Comparison of ENCODE assay signal across 10 mouse cellular contexts in the genomic region with DNA sequence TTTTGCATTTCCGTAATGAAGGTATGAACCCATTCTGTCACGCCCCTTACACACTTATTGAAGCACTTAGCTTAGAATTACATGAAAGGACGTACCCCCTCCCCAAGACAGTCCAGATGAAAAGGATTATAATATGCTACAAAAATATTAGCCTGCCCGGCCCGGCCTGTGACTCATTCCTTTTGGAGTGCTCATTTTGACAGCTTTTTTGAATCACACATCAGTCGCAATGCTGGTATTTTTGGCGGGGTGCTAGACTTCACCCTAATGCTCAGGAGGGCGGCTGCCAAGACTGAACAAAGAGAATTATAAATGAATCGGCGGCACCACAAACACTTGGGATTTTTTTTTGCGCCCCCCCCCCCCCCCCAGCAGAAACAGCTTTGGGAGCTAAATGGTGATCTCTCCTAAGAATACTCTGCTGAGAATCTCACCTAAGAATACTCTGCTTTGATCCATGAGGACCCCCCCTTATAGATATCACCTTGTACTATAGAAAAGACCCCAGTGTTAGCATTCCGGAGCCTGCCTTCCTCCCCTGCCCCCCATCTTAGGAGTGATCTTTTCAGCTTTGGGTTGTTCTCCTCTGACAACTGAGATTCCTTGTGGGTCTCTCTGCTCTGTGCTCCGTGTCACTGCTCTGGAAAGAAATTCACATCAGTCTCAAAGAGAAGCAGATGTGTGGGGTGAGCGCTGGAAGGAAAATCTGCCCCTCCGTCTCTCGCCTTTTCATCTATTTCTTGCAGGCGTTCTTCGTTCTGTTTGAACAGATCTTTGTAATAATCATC. TPM values are rescaled to one million over a fixed set of nuclear protein-coding genes. Genes with fewer than 3 reads are reported as not detected.
DNase-seq lines count a peak whose midpoint lies in the region; ATAC-seq and TF ChIP-seq lines count a peak whose summit lies in the region.
"Had no signal": no experiment of that assay in that cellular context is flagged by ENCODE, and none has a peak within 500 bp of the region (broad histone marks: within the 10 kb centered on the region; RNA-seq: fewer than 3 reads in every experiment).

No protein-coding gene starts in this region.

- no peak overlapping the region for H3K27ac ChIP-seq in hindbrain, embryonic 16.5 days (ENCODE audit: low read depth, low read length)
- no peak overlapping the region for H3K27ac ChIP-seq in hindbrain, embryonic 10.5 days
- H3K27ac ChIP-seq in embryonic facial prominence, embryonic 11.5 days (replicated peaks; ENCODE audit: low read depth, low read length), result no peak overlapping the region; the same call in 1 of the 2 replicates
- peak overlapping the region; percentile 2; the same call in 1 of the 2 replicates for H3K27ac ChIP-seq in forebrain, postnatal 0 days (ENCODE audit: low read depth, low read length)
- no peak overlapping the region for H3K27ac ChIP-seq in intestine, embryonic 15.5 days

- H3K9ac ChIP-seq in hindbrain, embryonic 16.5 days (ENCODE audit: low read depth, low read length), result peak overlapping the region; percentile 3; the same call in 1 of the 2 replicates
- no peak overlapping the region for H3K9ac ChIP-seq in embryonic facial prominence, embryonic 11.5 days (replicated peaks; ENCODE audit: low read length)
- no peak overlapping the region for H3K9ac ChIP-seq in forebrain, postnatal 0 days
- no peak overlapping the region for H3K9ac ChIP-seq in intestine, embryonic 15.5 days

- ATAC-seq in hindbrain, embryonic 16.5 days, result peak; percentile 23; the same call in 1 of the 2 replicates
- ATAC-seq in embryonic facial prominence, embryonic 11.5 days (replicated peaks; ENCODE audit: insufficient number of reproducible peaks, low FRiP score, low TSS enrichment, low read depth), result 0 out of 2 replicates have a peak, but pooled peaks have one; percentile 10
- peak; percentile 79 for ATAC-seq in forebrain, postnatal 0 days
- ATAC-seq in intestine, embryonic 15.5 days, result no peak
- ATAC-seq: inflammation-experienced regulatory T-cells, adult 6 months had no signal

- WGBS in hindbrain, embryonic 16.5 days, result 53% methylated on average over 18 of the region's 18 CpGs
- 75% methylated on average over 18 of the region's 18 CpGs for WGBS in hindbrain, embryonic 10.5 days
- 48% methylated on average over 18 of the region's 18 CpGs for WGBS in embryonic facial prominence, embryonic 11.5 days
- WGBS in forebrain, postnatal 0 days, result 24% methylated on average over 18 of the region's 18 CpGs
- 68% methylated on average over 18 of the region's 18 CpGs for WGBS in intestine, embryonic 15.5 days

- peaks cover 8% of the 10 kb centered on the region; the same call in 1 of the 2 replicates for H3K4me1 ChIP-seq in hindbrain, embryonic 16.5 days (ENCODE audit: control insufficient read depth, insufficient read depth, low read depth, low read length)
- 0 out of 2 replicates have a peak, but pooled peaks cover 18% of the 10 kb centered on the region for H3K4me1 ChIP-seq in hindbrain, embryonic 10.5 days (replicated peaks)
- peaks cover 5% of the 10 kb centered on the region for H3K4me1 ChIP-seq in embryonic facial prominence, embryonic 11.5 days (ENCODE audit: control insufficient read depth, insufficient read depth, low read length)
- 0 out of 2 replicates have a peak, but pooled peaks cover 11% of the 10 kb centered on the region for H3K4me1 ChIP-seq in forebrain, postnatal 0 days (ENCODE audit: insufficient read depth)
- peaks cover 6% of the 10 kb centered on the region; the same call in 1 of the 2 replicates for H3K4me1 ChIP-seq in intestine, embryonic 15.5 days (replicated peaks)

- no peaks in the 10 kb centered on the region for H3K36me3 ChIP-seq in hindbrain, embryonic 16.5 days (ENCODE audit: control insufficient read depth, insufficient read depth, low read length)
- peaks cover 5% of the 10 kb centered on the region for H3K36me3 ChIP-seq in hindbrain, embryonic 10.5 days
- H3K36me3 ChIP-seq in embryonic facial prominence, embryonic 11.5 days (replicated peaks; ENCODE audit: control insufficient read depth, insufficient read depth, low read depth, low read length), result no peaks in the 10 kb centered on the region
- no peaks in the 10 kb centered on the region for H3K36me3 ChIP-seq in forebrain, postnatal 0 days (ENCODE audit: insufficient read depth)
- H3K36me3 ChIP-seq in intestine, embryonic 15.5 days, result no peaks in the 10 kb centered on the region
- H3K36me3 ChIP-seq: G1E had no signal

- no peak for TF ChIP-seq CTCF in forebrain, postnatal 0 days (IDR thresholded peaks at IDR 0.05; ENCODE audit: low read depth)

- DNase-seq in hindbrain, embryonic 10.5 days (ENCODE audit: low spot score), result no peak
- DNase-seq in embryonic facial prominence, embryonic 11.5 days (ENCODE audit: low spot score), result peak; percentile 57
- peak; percentile 65 for DNase-seq in forebrain, postnatal 0 days
- DNase-seq in lung, postnatal 4 days, result peak; percentile 29 to 44
- no peak for DNase-seq in kidney, adult 9 months
- no peak for DNase-seq in neural tube, embryonic 10.5 days (ENCODE audit: extremely low spot score, low spot score)

- no peak overlapping the region for H3K4me2 ChIP-seq in hindbrain, embryonic 16.5 days (ENCODE audit: low read length)
- H3K4me2 ChIP-seq in embryonic facial prominence, embryonic 11.5 days (ENCODE audit: low read depth, low read length), result no peak overlapping the region
- peak overlapping the region; percentile 2; the same call in 1 of the 2 replicates for H3K4me2 ChIP-seq in forebrain, postnatal 0 days (ENCODE audit: low read depth)
- no peak overlapping the region for H3K4me2 ChIP-seq in intestine, embryonic 15.5 days (replicated peaks)

- H3K27me3 ChIP-seq in hindbrain, embryonic 16.5 days (replicated peaks; ENCODE audit: control insufficient read depth, insufficient read depth, low read length), result no peaks in the 10 kb centered on the region
- no peaks in the 10 kb centered on the region for H3K27me3 ChIP-seq in hindbrain, embryonic 10.5 days (ENCODE audit: insufficient read depth, poor library complexity, severe bottlenecking)
- no peaks in the 10 kb centered on the region for H3K27me3 ChIP-seq in embryonic facial prominence, embryonic 11.5 days (ENCODE audit: control insufficient read depth, insufficient read depth, low read length)
- no peaks in the 10 kb centered on the region for H3K27me3 ChIP-seq in forebrain, postnatal 0 days (ENCODE audit: insufficient read depth, low read length)
- H3K27me3 ChIP-seq in intestine, embryonic 15.5 days (replicated peaks), result no peaks in the 10 kb centered on the region

- H3K4me3 ChIP-seq in hindbrain, embryonic 16.5 days (ENCODE audit: low read length), result no peak overlapping the region
- no peak overlapping the region for H3K4me3 ChIP-seq in hindbrain, embryonic 10.5 days
- H3K4me3 ChIP-seq in embryonic facial prominence, embryonic 11.5 days (ENCODE audit: low read depth, low read length), result no peak overlapping the region
- no peak overlapping the region for H3K4me3 ChIP-seq in forebrain, postnatal 0 days (ENCODE audit: low read depth, low read length)
- H3K4me3 ChIP-seq in intestine, embryonic 15.5 days (replicated peaks), result no peak overlapping the region

- H3K9me3 ChIP-seq in hindbrain, embryonic 16.5 days (ENCODE audit: control insufficient read depth, low read length), result no peaks in the 10 kb centered on the region
- no peaks in the 10 kb centered on the region for H3K9me3 ChIP-seq in hindbrain, embryonic 10.5 days
- H3K9me3 ChIP-seq in embryonic facial prominence, embryonic 11.5 days (replicated peaks; ENCODE audit: control insufficient read depth, low read length), result no peaks in the 10 kb centered on the region
- H3K9me3 ChIP-seq in forebrain, postnatal 0 days (ENCODE audit: low read length), result no peaks in the 10 kb centered on the region
- H3K9me3 ChIP-seq in intestine, embryonic 15.5 days, result no peaks in the 10 kb centered on the region
- H3K9me3 ChIP-seq: G1E had no signal

RNA-seq across cellular contexts. Expression of a gene that starts 15.8 kb away (rescaled TPM):
- polyA plus RNA-seq in hindbrain, embryonic 16.5 days (2015; fragmentation: Nextera tagmentation; extraction: Ambion mirVana), result 8.4 and 9.0 TPM in 2 replicates
- polyA plus RNA-seq in hindbrain, embryonic 10.5 days (2016; fragmentation: Nextera tagmentation; extraction: Ambion mirVana), result 5.7 and 6.6 TPM in 2 replicates
- 9.9 and 10.8 TPM in 2 replicates for polyA plus RNA-seq in embryonic facial prominence, embryonic 11.5 days (2014; fragmentation: Nextera tagmentation; extraction: Ambion mirVana)
- total RNA-seq in forebrain, postnatal 0 days (2014; rRNA removed), result 38.4 and 41.8 TPM in 2 replicates
- polyA plus RNA-seq in forebrain, postnatal 0 days (2015; fragmentation: Nextera tagmentation; extraction: Ambion mirVana), result 7.6 and 9.1 TPM in 2 replicates
- 3.5 and 3.6 TPM in 2 replicates for polyA plus RNA-seq in intestine, embryonic 15.5 days (2015; fragmentation: Nextera tagmentation; extraction: Ambion mirVana)
- total RNA-seq: G1E had no signal
- polyA plus RNA-seq: G1E had no signal

Comparison
In these comparisons a context has a peak if more than half of its experiments do, and no peak if none do; other contexts are left out.
1. DNase-seq: peak in embryonic facial prominence, embryonic 11.5 days (single experiment), forebrain, postnatal 0 days (single experiment) and lung, postnatal 4 days (2 of 2); none in hindbrain, embryonic 10.5 days (single experiment), kidney, adult 9 months (single experiment) and neural tube, embryonic 10.5 days (single experiment).